Mouse (Mus musculus) forebrain, embryonic 11.5 days (tissue): ENCODE results near the gene Slc39a11. TPM values are rescaled to one million over a fixed set of nuclear protein-coding genes. Genes with fewer than 3 reads are reported as not detected.
A peak's percentile ranks its signal among the peaks of the same experiment; 100 is the strongest.

Experiments used
- ATAC-seq: fragments of 200-750 bp; cut with Nextera tagmentation; replicated peaks from 2 replicates; pipeline ENCODE4 v1.8.0; 2017; ENCODE audit warnings: moderate TSS enrichment; ENCODE audit not compliant: low FRiP score
- DNase-seq: peaks from one replicate; pipeline ENCODE4 v3.0.0-alpha.2; 2017; ENCODE audit warnings: low spot score
- H3K27ac ChIP-seq: fragments of 300-500 bp; sonication (generic); 2 replicates; pipeline ENCODE4 v1.5.1; 2014; ENCODE audit warnings: low read depth, low read length
- H3K27me3 ChIP-seq: fragments of 300-500 bp; sonication (generic); 2 replicates; pipeline ENCODE4 v1.6.1; 2014; ENCODE audit warnings: mild to moderate bottlenecking, low read length, mixed read lengths; ENCODE audit not compliant: control insufficient read depth, insufficient read depth
- H3K36me3 ChIP-seq: fragments of 300-500 bp; sonication (generic); 2 replicates; pipeline ENCODE4 v1.6.1; 2014; ENCODE audit warnings: mild to moderate bottlenecking, low read length, moderate library complexity, mixed read lengths; ENCODE audit not compliant: control insufficient read depth, insufficient read depth
- H3K4me1 ChIP-seq: fragments of 300-500 bp; sonication (generic); replicated peaks from 2 replicates; pipeline ENCODE4 v1.6.1; 2014; ENCODE audit warnings: low read length, mixed read lengths; ENCODE audit not compliant: control insufficient read depth, insufficient read depth
- H3K4me2 ChIP-seq: fragments of 300-500 bp; sonication (generic); 2 replicates; pipeline ENCODE4 v1.6.1; 2014; ENCODE audit warnings: low read depth, mild to moderate bottlenecking, low read length, moderate library complexity, mixed read lengths; ENCODE audit not compliant: severe bottlenecking
- H3K4me3 ChIP-seq: fragments of 300-500 bp; sonication (generic); 2 replicates; pipeline ENCODE4 v1.5.1; 2014; ENCODE audit warnings: low read depth, low read length
- H3K9ac ChIP-seq: fragments of 300-500 bp; sonication (generic); 2 replicates; pipeline ENCODE4 v1.6.1; 2014; ENCODE audit warnings: low read length
- H3K9me3 ChIP-seq: fragments of 300-500 bp; sonication (generic); 2 replicates; pipeline ENCODE4 v1.6.1; 2016; ENCODE audit warnings: low read length, mixed read lengths; ENCODE audit not compliant: control insufficient read depth
- WGBS: fragments of 180-500 bp; shearing (Covaris S2); extraction: QIAGEN DNeasy Blood & Tissue Kit; methylation state at CpG from one replicate; pipeline ENCODE4 v1.1.7; 2014; 5-methylcytosine and 5-hydroxymethylcytosine counted together
- polyA plus RNA-seq: library from polyadenylated mRNA; unstranded; fragments of >200 nt; fragmentation: Nextera tagmentation; extraction: Ambion mirVana; gene quantifications from 2 replicates; pipeline ENCODE4 v1.2.1, GENCODE M21; 2014

Slc39a11 gene
- polyA plus RNA-seq, 1 experiment from 2014 or later, result 20.6 TPM

- DNase-seq (no peak), ATAC-seq (no peak)
- H3K27ac ChIP-seq, result no peak overlapping the region
- 83% methylated on average over 14 of the region's 14 CpGs for whole genome bisulfite sequencing
- H3K9me3 ChIP-seq, result no peaks in the 10 kb centered on the region
- no peak overlapping the region for H3K4me2 ChIP-seq
- H3K27me3 ChIP-seq, result no peaks in the 10 kb centered on the region
- no peak overlapping the region for H3K4me3 ChIP-seq
- peaks cover 9% of the 10 kb centered on the region; the same call in 1 of the 2 replicates for H3K4me1 ChIP-seq
- no peak overlapping the region for H3K9ac ChIP-seq
- no peaks in the 10 kb centered on the region for H3K36me3 ChIP-seq
These were observed 359.0 kb downstream of the Slc39a11 start for GRCm38 (mm10) chr11:113290911-113291310.

- ATAC-seq (no peak; the same call in 1 of the 2 replicates), DNase-seq (peak; percentile 58)
- 80% methylated on average over 27 of the region's 27 CpGs for WGBS
- H3K27me3 ChIP-seq, result no peaks in the 10 kb centered on the region
- no peak overlapping the region for H3K27ac ChIP-seq
- H3K36me3 ChIP-seq, result no peaks in the 10 kb centered on the region
- H3K4me3 ChIP-seq, result no peak overlapping the region
- no peaks in the 10 kb centered on the region for H3K9me3 ChIP-seq
- H3K9ac ChIP-seq, result no peak overlapping the region
- H3K4me2 ChIP-seq, result no peak overlapping the region
- peaks cover 3% of the 10 kb centered on the region; the same call in 1 of the 2 replicates for H3K4me1 ChIP-seq
These were observed 364.7 kb downstream of the Slc39a11 start for GRCm38 (mm10) chr11:113284951-113285741.

GRCm38 (mm10) chr11:113283376-113283811, 366.5 kb downstream of the Slc39a11 start:
- Histone ChIP-seq H3K4me1 (peaks cover 3% of the 10 kb centered on the region; the same call in 1 of the 2 replicates), H3K27me3 (no peaks in the 10 kb centered on the region), H3K4me3 (no peak overlapping the region), H3K9me3 (no peaks in the 10 kb centered on the region), H3K9ac (no peak overlapping the region), H3K27ac (no peak overlapping the region), H3K36me3 (no peaks in the 10 kb centered on the region), H3K4me2 (no peak overlapping the region)
- 45% methylated on average over 11 of the region's 11 CpGs for WGBS
- ATAC-seq (no peak), DNase-seq (no peak)

GRCm38 (mm10) chr11:113278238-113278637, 371.6 kb downstream of the Slc39a11 start:
- Histone ChIP-seq H3K4me1 (peaks cover 5% of the 10 kb centered on the region; the same call in 1 of the 2 replicates), H3K9ac (no peak overlapping the region), H3K4me2 (no peak overlapping the region), H3K36me3 (no peaks in the 10 kb centered on the region), H3K4me3 (no peak overlapping the region), H3K27me3 (no peaks in the 10 kb centered on the region), H3K9me3 (no peaks in the 10 kb centered on the region), H3K27ac (no peak overlapping the region)
- ATAC-seq (no peak), DNase-seq (no peak)
- 92% methylated on average over 6 of the region's 6 CpGs for WGBS

- peaks cover 4% of the 10 kb centered on the region; the same call in 1 of the 2 replicates for H3K4me1 ChIP-seq
- H3K9me3 ChIP-seq, result no peaks in the 10 kb centered on the region
- H3K4me2 ChIP-seq, result no peak overlapping the region
- H3K27ac ChIP-seq, result no peak overlapping the region
- no peaks in the 10 kb centered on the region for H3K36me3 ChIP-seq
- no peak overlapping the region for H3K9ac ChIP-seq
- ATAC-seq (no peak), DNase-seq (no peak)
- 65% methylated on average over 10 of the region's 10 CpGs for WGBS
- H3K27me3 ChIP-seq, result no peaks in the 10 kb centered on the region
- no peak overlapping the region for H3K4me3 ChIP-seq
These were observed 372.8 kb downstream of the Slc39a11 start for GRCm38 (mm10) chr11:113277034-113277612.

- Histone ChIP-seq H3K27me3 (no peaks in the 10 kb centered on the region), H3K4me1 (peaks cover 4% of the 10 kb centered on the region; the same call in 1 of the 2 replicates), H3K36me3 (no peaks in the 10 kb centered on the region), H3K4me3 (no peak overlapping the region), H3K9me3 (no peaks in the 10 kb centered on the region), H3K27ac (no peak overlapping the region), H3K9ac (no peak overlapping the region), H3K4me2 (no peak overlapping the region)
- no peak for DNase-seq
- ATAC-seq, result no peak
- 96% methylated on average over 8 of the region's 8 CpGs for WGBS
These were observed 373.4 kb downstream of the Slc39a11 start for GRCm38 (mm10) chr11:113276518-113276917.

GRCm38 (mm10) chr11:113274037-113274436, 375.8 kb downstream of the Slc39a11 start:
- 91% methylated on average over 8 of the region's 8 CpGs for WGBS
- DNase-seq (no peak), ATAC-seq (no peak)
- no peaks in the 10 kb centered on the region for H3K9me3 ChIP-seq
- no peak overlapping the region for H3K4me2 ChIP-seq
- no peak overlapping the region for H3K4me3 ChIP-seq
- no peak overlapping the region for H3K9ac ChIP-seq
- H3K4me1 ChIP-seq, result peaks cover 4% of the 10 kb centered on the region; the same call in 1 of the 2 replicates
- H3K36me3 ChIP-seq, result no peaks in the 10 kb centered on the region
- H3K27me3 ChIP-seq, result no peaks in the 10 kb centered on the region
- no peak overlapping the region for H3K27ac ChIP-seq

GRCm38 (mm10) chr11:113271857-113272256, 378.0 kb downstream of the Slc39a11 start:
- ATAC-seq (no peak), DNase-seq (no peak)
- Histone ChIP-seq H3K4me3 (no peak overlapping the region), H3K27ac (no peak overlapping the region), H3K4me1 (peaks cover 1% of the 10 kb centered on the region; the same call in 1 of the 2 replicates), H3K27me3 (no peaks in the 10 kb centered on the region), H3K4me2 (no peak overlapping the region), H3K9me3 (no peaks in the 10 kb centered on the region), H3K9ac (no peak overlapping the region), H3K36me3 (no peaks in the 10 kb centered on the region)
- WGBS, result 74% methylated on average over 6 of the region's 6 CpGs
